9 mouse cellular contexts compared by ENCODE assay signal in the genomic region with DNA sequence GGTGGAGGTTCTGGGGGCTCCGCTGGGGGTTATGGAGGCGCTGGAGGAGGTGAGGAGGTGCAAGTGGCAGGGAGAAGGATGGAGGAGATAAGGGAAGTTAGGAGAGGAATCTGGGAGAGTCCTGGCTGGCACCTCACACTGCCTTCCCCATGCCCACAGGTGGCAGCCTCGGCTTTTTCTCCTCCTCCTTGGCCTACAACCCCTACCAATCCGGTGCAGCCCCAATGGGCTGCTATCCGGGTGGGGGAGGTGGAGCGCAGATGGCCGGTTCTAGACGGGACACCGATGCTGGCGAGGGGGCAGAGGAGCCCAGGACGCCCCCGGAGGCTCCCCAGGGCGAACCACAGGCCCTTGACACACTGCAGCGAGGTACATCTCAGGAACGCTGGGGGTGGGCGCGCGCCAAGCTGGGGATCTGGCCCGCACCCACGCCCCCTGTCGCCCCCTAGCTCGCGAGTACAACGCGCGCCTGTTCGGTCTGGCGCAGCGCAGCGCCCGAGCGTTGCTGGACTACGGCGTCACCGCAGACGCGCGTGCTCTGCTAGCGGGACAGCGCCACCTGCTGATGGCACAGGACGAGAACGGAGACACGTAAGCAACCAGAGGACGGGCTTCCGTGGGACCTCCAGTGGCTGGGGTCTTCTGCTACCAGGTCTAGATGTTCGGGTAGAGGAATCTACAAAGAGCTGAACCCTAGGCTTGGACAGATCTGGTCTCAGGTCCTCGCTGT. TPM values are rescaled to one million over a fixed set of nuclear protein-coding genes. Genes with fewer than 3 reads are reported as not detected.
DNase-seq lines count a peak whose midpoint lies in the region; ATAC-seq and TF ChIP-seq lines count a peak whose summit lies in the region.
"Had no signal": no experiment of that assay in that cellular context is flagged by ENCODE, and none has a peak within 500 bp of the region (broad histone marks: within the 10 kb centered on the region; RNA-seq: fewer than 3 reads in every experiment).

No protein-coding gene starts in this region.

- no peaks in the 10 kb centered on the region for H3K27me3 ChIP-seq in MEL (ENCODE audit: control insufficient read depth in 1 of 2, insufficient read depth in 2 of 2, low read length in 2 of 2)
- H3K27me3 ChIP-seq in cerebellum, adult 2 months (ENCODE audit: control insufficient read depth, insufficient read depth, low read length), result no peaks in the 10 kb centered on the region; the same call in 1 of the 2 replicates
- peaks cover 13% of the 10 kb centered on the region for H3K27me3 ChIP-seq in forebrain, postnatal 0 days (ENCODE audit: insufficient read depth, low read length)

- H3K9me3 ChIP-seq in MEL (replicated peaks; ENCODE audit: insufficient read depth, low read length), result no peaks in the 10 kb centered on the region
- H3K9me3 ChIP-seq in forebrain, postnatal 0 days (ENCODE audit: low read length), result no peaks in the 10 kb centered on the region

- peaks cover 3% of the 10 kb centered on the region; the same call in 1 of the 2 replicates for H3K79me2 ChIP-seq in MEL (ENCODE audit: control insufficient read depth, insufficient read depth, low read length, poor library complexity)

- H3K9ac ChIP-seq in MEL (ENCODE audit: control insufficient read depth, low read depth, low read length, poor library complexity, severe bottlenecking), result peak overlapping the region; percentile 48
- peak overlapping the region; percentile 56 for H3K9ac ChIP-seq in forebrain, postnatal 0 days

- H3K4me2 ChIP-seq in forebrain, postnatal 0 days (ENCODE audit: low read depth), result peak overlapping the region; percentile 90

- no peak for TF ChIP-seq POLR2A in MEL (IDR thresholded peaks at IDR 0.05; ENCODE audit: control insufficient read depth in 1 of 2, insufficient read depth in 1 of 2, low read depth in 1 of 2, low read length in 2 of 2, poor library complexity in 1 of 2)
- peak; percentile 69 for TF ChIP-seq POLR2A in cerebellum, adult 2 months (IDR thresholded peaks at IDR 0.05; ENCODE audit: borderline replicate concordance, insufficient read depth, low read length)

- peak; percentile 63 for TF ChIP-seq RAD21 in MEL (IDR thresholded peaks at IDR 0.05; ENCODE audit: low read depth, low read length)

- peak; percentile 91 for DNase-seq in MEL (ENCODE audit: low read depth, low spot score)
- peak; percentile 85 to 91 for DNase-seq in cerebellum, adult 2 months
- DNase-seq in forebrain, postnatal 0 days, result peak; percentile 95
- peak; percentile 91 to 92 for DNase-seq in layer of hippocampus, postnatal 10 days (ENCODE audit: low spot score in 2 of 2)
- DNase-seq in lung, postnatal 10 days, result peak; percentile 90
- peak; percentile 94 for DNase-seq in retina, embryonic 14.5 days (ENCODE audit: low spot score)
- peak; percentile 86 to 87 for DNase-seq in thymus, postnatal 36 days

- TF ChIP-seq CTCF in MEL (IDR thresholded peaks at IDR 0.05 in 2 of 3, conservative IDR thresholded peaks at IDR 0.05 in 1 of 3; ENCODE audit: control insufficient read depth in 1 of 3, insufficient read depth in 1 of 3, low read depth in 2 of 3, low read length in 3 of 3, poor library complexity in 1 of 3, severe bottlenecking in 1 of 3), result peak; percentile 90 to 98 (median 94)
- TF ChIP-seq CTCF in cerebellum, adult 2 months (IDR thresholded peaks at IDR 0.05; ENCODE audit: borderline replicate concordance, insufficient read depth, low read depth, low read length), result peak; percentile 95
- peak; percentile 98 for TF ChIP-seq CTCF in forebrain, postnatal 0 days (IDR thresholded peaks at IDR 0.05; ENCODE audit: low read depth)

- WGBS in cerebellum, adult 2 months, result 2% methylated on average over 47 of the region's 47 CpGs
- 1% methylated on average over 46 of the region's 47 CpGs for WGBS in forebrain, postnatal 0 days

- H3K27ac ChIP-seq in MEL (ENCODE audit: control insufficient read depth, low read depth, low read length), result no peak overlapping the region
- peak overlapping the region; percentile 17; the same call in 1 of the 2 replicates for H3K27ac ChIP-seq in cerebellum, adult 2 months (ENCODE audit: insufficient read depth, low read length)
- H3K27ac ChIP-seq in forebrain, postnatal 0 days (ENCODE audit: low read depth, low read length), result no peak overlapping the region
- H3K27ac ChIP-seq: macrophage had no signal

- peaks cover 3 to 6% of the 10 kb centered on the region in 2 experiments; a peak in 3 of 4 replicates for H3K4me1 ChIP-seq in MEL (ENCODE audit: control insufficient read depth in 1 of 2, insufficient read depth in 2 of 2, low read length in 2 of 2)
- peaks cover 8% of the 10 kb centered on the region; the same call in 1 of the 2 replicates for H3K4me1 ChIP-seq in cerebellum, adult 2 months (ENCODE audit: control insufficient read depth, insufficient read depth, low read length)
- peaks cover 6% of the 10 kb centered on the region; the same call in 1 of the 2 replicates for H3K4me1 ChIP-seq in forebrain, postnatal 0 days (ENCODE audit: insufficient read depth)

- no peak for TF ChIP-seq EP300 in MEL (IDR thresholded peaks at IDR 0.05; ENCODE audit: low read depth in 1 of 2, low read length in 2 of 2)

- peak; percentile 84 for ATAC-seq in forebrain, postnatal 0 days
- peak; percentile 31 to 44; a peak in 3 of 4 replicates for ATAC-seq in hematopoietic stem cell, adult 5-6 weeks (replicated peaks in 1 of 2; ENCODE audit: insufficient read depth in 1 of 2, low FRiP score in 2 of 2, low TSS enrichment in 1 of 2, low read depth in 1 of 2, poor library complexity in 2 of 2, severe bottlenecking in 2 of 2)

- peak overlapping the region; percentile 1 to 39; a peak in 3 of 4 replicates for H3K4me3 ChIP-seq in MEL (ENCODE audit: control insufficient read depth in 1 of 2, insufficient read depth in 1 of 2, low read depth in 2 of 2, low read length in 2 of 2)
- H3K4me3 ChIP-seq in cerebellum, adult 2 months (replicated peaks; ENCODE audit: insufficient read depth, low read depth, low read length), result peak overlapping the region; percentile 42
- H3K4me3 ChIP-seq in forebrain, postnatal 0 days (ENCODE audit: low read depth, low read length), result peak overlapping the region; percentile 46

- H3K36me3 ChIP-seq in MEL (ENCODE audit: control insufficient read depth in 1 of 2, insufficient read depth in 2 of 2, low read length in 2 of 2), result peaks cover 0 to 4% of the 10 kb centered on the region in 2 experiments; a peak in 2 of 4 replicates
- H3K36me3 ChIP-seq in forebrain, postnatal 0 days (ENCODE audit: insufficient read depth), result peaks cover 29% of the 10 kb centered on the region

TF ChIP-seq in MEL, 35 proteins besides CTCF, POLR2A, EP300 and RAD21 (continues in another document):
- TF ChIP-seq TAL1 (IDR thresholded peaks at IDR 0.05; ENCODE audit: low read length), result no peak
- TF ChIP-seq NELFE (IDR thresholded peaks at IDR 0.05; ENCODE audit: low read depth, low read length), result peak; percentile 23; the same call in 1 of the 2 replicates
- no peak for TF ChIP-seq TCF12 (IDR thresholded peaks at IDR 0.05; ENCODE audit: low read depth, low read length)
- peak; percentile 48; the same call in 1 of the 2 replicates for TF ChIP-seq ZC3H11A (IDR thresholded peaks at IDR 0.05; ENCODE audit: low read depth, low read length)

RNA-seq across cellular contexts. Expression of a gene that starts 4.8 kb away (rescaled TPM):
- 25.3 and 27.2 TPM in 2 replicates for total RNA-seq in MEL (2012; rRNA removed)
- polyA plus RNA-seq in MEL (2012; ENCODE audit: insufficient read depth in 1 of 2, insufficient read length in 2 of 2, low read depth in 1 of 2, low replicate concordance in 2 of 2, missing spikeins in 1 of 2), result 10 to 100 TPM in 1 of 2 experiments, not detected in 1; 43.0 TPM
- 4.2 TPM in 2 replicates for polyA plus RNA-seq in cerebellum, adult 2 months (2012; rRNA removed)
- 2.2 TPM in 2 replicates for total RNA-seq in forebrain, postnatal 0 days (2014; rRNA removed)
- 1.2 and 1.3 TPM in 2 replicates for polyA plus RNA-seq in forebrain, postnatal 0 days (2015; fragmentation: Nextera tagmentation; extraction: Ambion mirVana)
- total RNA-seq in hematopoietic stem cell, adult 5-6 weeks (2017), result 9.6 and 11.8 TPM in 2 replicates
- total RNA-seq in layer of hippocampus, postnatal 10 days (2021), result 1 to 10 TPM; 3.1 to 3.2 TPM

RNA-seq across cellular contexts. Expression of a gene that starts 18.1 kb away (rescaled TPM):
- total RNA-seq in MEL (2012; rRNA removed), result 1.9 and 4.5 TPM in 2 replicates
- polyA plus RNA-seq in MEL (2012; ENCODE audit: insufficient read depth in 1 of 2, insufficient read length in 2 of 2, low read depth in 1 of 2, low replicate concordance in 2 of 2, missing spikeins in 1 of 2), result 10 to 100 TPM in 1 of 2 experiments, not detected in 1; 17.2 TPM
- 194 and 207 TPM in 2 replicates for polyA plus RNA-seq in cerebellum, adult 2 months (2012; rRNA removed)
- 395 and 483 TPM in 2 replicates for total RNA-seq in forebrain, postnatal 0 days (2014; rRNA removed)
- polyA plus RNA-seq in forebrain, postnatal 0 days (2015; fragmentation: Nextera tagmentation; extraction: Ambion mirVana), result 158 and 178 TPM in 2 replicates
- total RNA-seq in hematopoietic stem cell, adult 5-6 weeks (2017), result 1.3 and 2.4 TPM in 2 replicates
- total RNA-seq in layer of hippocampus, postnatal 10 days (2021), result 100 to 1,000 TPM; 686 to 714 TPM

RNA-seq across cellular contexts. Expression of a gene that starts 19.1 kb away (rescaled TPM):
- 12.1 and 12.7 TPM in 2 replicates for total RNA-seq in MEL (2012; rRNA removed)
- 10 to 100 TPM in 1 of 2 experiments, not detected in 1; 13.2 TPM for polyA plus RNA-seq in MEL (2012; ENCODE audit: insufficient read depth in 1 of 2, insufficient read length in 2 of 2, low read depth in 1 of 2, low replicate concordance in 2 of 2, missing spikeins in 1 of 2)
- 38.8 and 41.7 TPM in 2 replicates for polyA plus RNA-seq in cerebellum, adult 2 months (2012; rRNA removed)
- total RNA-seq in forebrain, postnatal 0 days (2014; rRNA removed), result 37.2 and 54.8 TPM in 2 replicates
- 50.3 and 59.1 TPM in 2 replicates for polyA plus RNA-seq in forebrain, postnatal 0 days (2015; fragmentation: Nextera tagmentation; extraction: Ambion mirVana)
- 0.81 and 3.5 TPM in 2 replicates for total RNA-seq in hematopoietic stem cell, adult 5-6 weeks (2017)
- 10 to 100 TPM; 30.2 to 33.6 TPM for total RNA-seq in layer of hippocampus, postnatal 10 days (2021)

RNA-seq across cellular contexts. Expression of a gene that starts 29.6 kb away (rescaled TPM):
- total RNA-seq in MEL (2012; rRNA removed), result 270 and 302 TPM in 2 replicates
- polyA plus RNA-seq in MEL (2012; ENCODE audit: insufficient read depth in 1 of 2, insufficient read length in 2 of 2, low read depth in 1 of 2, low replicate concordance in 2 of 2, missing spikeins in 1 of 2), result 100 to 1,000 TPM; 251 to 297 TPM
- polyA plus RNA-seq in cerebellum, adult 2 months (2012; rRNA removed), result 258 and 262 TPM in 2 replicates
- 214 and 275 TPM in 2 replicates for total RNA-seq in forebrain, postnatal 0 days (2014; rRNA removed)
- 388 and 443 TPM in 2 replicates for polyA plus RNA-seq in forebrain, postnatal 0 days (2015; fragmentation: Nextera tagmentation; extraction: Ambion mirVana)
- total RNA-seq in hematopoietic stem cell, adult 5-6 weeks (2017), result 112 and 129 TPM in 2 replicates
- 100 to 1,000 TPM; 173 to 178 TPM for total RNA-seq in layer of hippocampus, postnatal 10 days (2021)

RNA-seq across cellular contexts. Expression of a gene that starts 32.0 kb away (rescaled TPM):
- total RNA-seq in MEL (2012; rRNA removed), result 4.7 and 5.5 TPM in 2 replicates
- 10 to 100 TPM in 1 of 2 experiments, not detected in 1; 45.9 TPM for polyA plus RNA-seq in MEL (2012; ENCODE audit: insufficient read depth in 1 of 2, insufficient read length in 2 of 2, low read depth in 1 of 2, low replicate concordance in 2 of 2, missing spikeins in 1 of 2)
- polyA plus RNA-seq in cerebellum, adult 2 months (2012; rRNA removed), result 32.3 and 32.9 TPM in 2 replicates
- total RNA-seq in forebrain, postnatal 0 days (2014; rRNA removed), result 4.1 and 5.3 TPM in 2 replicates
- polyA plus RNA-seq in forebrain, postnatal 0 days (2015; fragmentation: Nextera tagmentation; extraction: Ambion mirVana), result 11.5 and 14.1 TPM in 2 replicates
- total RNA-seq in hematopoietic stem cell, adult 5-6 weeks (2017), result 5.9 and 8.6 TPM in 2 replicates
- 10 to 100 TPM; 24.4 to 26.4 TPM for total RNA-seq in layer of hippocampus, postnatal 10 days (2021)

Comparison
In these comparisons a context has a peak if more than half of its experiments do, and no peak if none do; other contexts are left out.
1. RNA of a gene that starts 18.1 kb away (total RNA-seq): 686 to 714 TPM in layer of hippocampus, postnatal 10 days and 395 to 483 TPM in forebrain, postnatal 0 days; 1.9 to 4.5 TPM in MEL and 1.3 to 2.4 TPM in hematopoietic stem cell, adult 5-6 weeks; every median in the first group is over 10 times any median in the second.
2. Peak in every context shown above with its lines, with median percentiles within 50 percentile points of each other: DNase-seq, H3K4me3 ChIP-seq and CTCF ChIP-seq.